Mouse (Mus musculus) embryo, embryonic 10.5 days (tissue): Measurements from ENCODE around the gene Bmpr1b.

Source experiments
- DNase-seq: peaks from one replicate; pipeline ENCODE4 v3.0.0-alpha.2; 2015; ENCODE audit warnings: low spot score

Bmpr1b gene

DNA sequence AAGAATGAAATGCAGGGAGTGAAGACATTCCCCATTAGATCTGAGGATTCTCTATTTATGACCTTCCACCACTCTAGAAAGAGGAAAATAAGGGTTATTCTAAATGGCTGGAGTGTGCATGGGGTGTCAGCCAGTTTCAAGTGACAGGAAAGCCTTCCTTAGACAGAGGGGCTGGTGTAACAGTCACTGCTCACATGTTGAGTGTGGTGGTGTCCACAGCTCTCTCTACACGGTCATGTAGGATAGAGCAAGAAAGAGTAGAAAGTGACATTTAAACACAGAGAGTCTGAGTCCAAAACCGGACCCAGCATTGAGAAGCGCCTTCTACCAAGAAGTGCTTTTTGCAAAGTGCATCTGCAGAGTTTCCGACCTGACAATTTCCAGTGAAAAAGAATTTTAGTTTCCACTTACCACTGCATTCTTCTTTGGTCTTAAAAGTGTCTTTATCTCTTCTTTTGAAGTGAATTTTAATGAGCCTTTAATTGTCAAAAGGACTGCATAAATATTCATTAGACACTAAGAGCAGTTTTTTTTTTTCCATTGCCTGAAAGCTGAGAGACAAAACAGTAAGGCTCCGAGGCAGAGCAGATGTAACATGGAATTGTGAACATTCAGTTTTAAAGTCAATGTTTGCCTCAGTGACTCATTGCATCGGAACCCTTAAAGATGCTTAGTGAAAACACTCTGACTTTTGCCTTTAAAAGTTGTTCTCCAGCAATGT lies 263.2 kb downstream of the Bmpr1b start:
- DNase-seq, result no peak

DNA sequence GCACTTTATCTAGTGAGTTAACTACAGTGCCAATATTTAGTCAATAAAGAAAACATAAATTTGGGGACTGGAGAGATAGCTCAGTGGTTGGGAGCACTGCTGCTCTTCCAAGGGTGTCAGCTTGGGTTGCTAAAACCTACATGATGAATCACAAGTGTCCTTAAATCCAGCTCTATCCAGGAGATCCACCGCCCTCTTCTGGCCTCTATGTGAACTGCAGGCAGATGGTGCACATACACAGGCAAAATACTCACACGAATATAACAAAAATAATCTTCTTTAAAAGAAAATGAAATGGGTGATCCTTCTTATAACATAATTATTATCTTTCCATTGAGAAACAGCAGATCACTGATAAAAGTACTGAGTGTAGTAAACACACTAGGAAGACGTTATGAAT lies 268.9 kb downstream of the Bmpr1b start:
- DNase-seq, result no peak

DNA sequence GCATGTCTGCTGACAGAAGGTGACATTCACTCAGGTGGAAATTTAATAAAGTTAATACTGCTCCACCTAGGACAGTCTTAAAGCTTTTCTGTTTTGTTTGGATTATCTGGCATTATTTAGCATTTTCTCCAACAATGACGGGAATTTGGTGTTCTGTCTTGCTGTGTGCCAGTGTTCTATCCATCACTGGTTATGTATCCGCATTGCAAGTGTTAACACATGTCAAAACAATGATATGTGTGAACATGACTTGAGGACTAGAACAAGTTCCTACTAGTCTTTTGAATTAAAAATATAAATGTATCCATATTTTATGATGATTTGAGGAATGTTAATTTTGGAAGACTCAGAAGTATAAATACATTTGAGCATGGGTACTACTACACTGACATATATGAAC lies 269.7 kb downstream of the Bmpr1b start:
- no peak for DNase-seq

DNA sequence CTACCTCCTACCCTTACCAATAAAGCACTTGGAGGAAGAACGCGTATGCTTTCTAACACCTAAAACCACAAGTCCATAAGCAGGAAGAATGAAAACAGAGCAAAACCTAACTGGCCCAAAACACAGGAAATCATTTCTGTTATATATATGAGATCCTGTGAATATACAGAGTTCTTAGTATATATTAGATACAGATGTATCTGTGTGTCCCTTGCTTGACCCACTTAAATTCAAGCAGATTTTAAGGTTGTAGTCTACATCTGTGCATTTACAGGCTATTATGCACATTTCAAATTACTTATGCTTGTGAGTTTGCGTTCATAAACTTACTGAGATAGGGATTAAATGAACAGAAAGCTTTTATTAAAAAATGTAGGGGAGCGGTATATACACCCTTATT lies 271.5 kb downstream of the Bmpr1b start:
- no peak for DNase-seq

DNA sequence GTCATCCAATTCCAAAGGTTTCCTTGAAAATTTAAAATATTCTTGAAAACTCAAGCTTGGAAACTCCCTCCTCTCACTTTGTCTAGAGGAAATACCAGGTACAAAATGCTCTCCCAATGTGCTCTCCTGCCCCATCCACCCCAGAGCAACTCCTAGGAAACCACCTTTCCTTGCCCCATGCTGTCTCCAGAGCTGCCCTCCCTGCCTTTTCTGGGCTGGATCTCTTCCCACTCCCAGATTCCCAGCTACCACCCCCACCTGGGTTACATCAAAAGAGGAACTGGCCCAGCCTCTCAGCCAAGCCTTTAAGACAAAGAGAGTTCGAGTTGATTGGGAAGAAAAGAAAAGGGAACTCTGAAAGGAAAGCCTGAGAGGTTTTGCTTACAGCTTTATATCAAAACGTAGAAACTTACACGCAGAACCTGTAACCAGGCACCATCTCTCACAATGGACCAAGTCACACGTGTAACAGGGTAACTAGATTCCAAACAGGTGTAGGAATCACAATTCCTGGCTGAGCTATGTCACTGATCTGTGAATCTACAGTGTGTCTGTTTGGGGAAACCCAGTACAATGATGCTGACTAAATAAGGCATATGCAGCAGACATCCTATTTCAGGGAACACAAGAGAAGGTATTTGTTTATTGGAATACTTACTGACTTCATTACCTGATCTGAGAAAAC lies 272.2 kb downstream of the Bmpr1b start:
- DNase-seq, result no peak

DNA sequence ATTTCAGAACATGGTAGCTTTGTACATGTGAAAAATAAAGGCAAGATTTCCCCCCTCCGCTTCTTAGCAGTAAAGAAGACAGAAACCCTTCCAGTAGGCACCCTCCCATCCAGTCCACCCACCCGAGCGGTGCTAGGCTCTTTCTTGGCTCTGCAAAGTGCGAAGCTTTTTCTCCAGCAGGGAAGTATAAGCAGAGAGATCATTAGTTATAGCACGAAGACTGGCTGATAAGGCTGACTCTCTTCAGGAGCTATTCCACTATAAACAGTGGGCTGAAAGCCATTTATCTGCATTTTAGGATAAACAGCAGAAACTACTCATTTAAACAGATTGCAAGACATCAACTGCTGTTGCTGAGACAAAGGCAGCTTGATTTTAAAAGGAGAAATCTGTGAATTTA lies 274.1 kb downstream of the Bmpr1b start:
- no peak for DNase-seq

DNA sequence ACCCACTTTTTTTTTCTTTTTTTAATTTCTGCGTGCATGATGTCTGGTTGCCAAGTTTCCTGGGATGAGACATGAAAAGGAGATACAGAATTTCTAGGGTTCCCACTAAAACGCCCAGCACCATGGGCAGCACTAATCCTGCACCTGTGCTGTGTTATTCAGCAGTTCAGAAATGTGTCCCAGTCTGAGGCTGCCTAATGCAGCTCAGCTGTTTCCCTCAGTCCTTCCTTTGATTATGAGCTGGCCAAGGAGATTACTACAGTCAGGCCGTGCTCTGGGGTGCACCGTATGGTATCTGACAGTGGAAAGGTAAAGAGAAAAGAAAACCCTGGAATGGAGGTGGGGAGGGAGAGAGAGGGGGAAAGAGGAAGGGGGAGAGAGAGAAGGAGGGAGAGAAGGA lies 278.6 kb downstream of the Bmpr1b start:
- DNase-seq, result no peak

DNA sequence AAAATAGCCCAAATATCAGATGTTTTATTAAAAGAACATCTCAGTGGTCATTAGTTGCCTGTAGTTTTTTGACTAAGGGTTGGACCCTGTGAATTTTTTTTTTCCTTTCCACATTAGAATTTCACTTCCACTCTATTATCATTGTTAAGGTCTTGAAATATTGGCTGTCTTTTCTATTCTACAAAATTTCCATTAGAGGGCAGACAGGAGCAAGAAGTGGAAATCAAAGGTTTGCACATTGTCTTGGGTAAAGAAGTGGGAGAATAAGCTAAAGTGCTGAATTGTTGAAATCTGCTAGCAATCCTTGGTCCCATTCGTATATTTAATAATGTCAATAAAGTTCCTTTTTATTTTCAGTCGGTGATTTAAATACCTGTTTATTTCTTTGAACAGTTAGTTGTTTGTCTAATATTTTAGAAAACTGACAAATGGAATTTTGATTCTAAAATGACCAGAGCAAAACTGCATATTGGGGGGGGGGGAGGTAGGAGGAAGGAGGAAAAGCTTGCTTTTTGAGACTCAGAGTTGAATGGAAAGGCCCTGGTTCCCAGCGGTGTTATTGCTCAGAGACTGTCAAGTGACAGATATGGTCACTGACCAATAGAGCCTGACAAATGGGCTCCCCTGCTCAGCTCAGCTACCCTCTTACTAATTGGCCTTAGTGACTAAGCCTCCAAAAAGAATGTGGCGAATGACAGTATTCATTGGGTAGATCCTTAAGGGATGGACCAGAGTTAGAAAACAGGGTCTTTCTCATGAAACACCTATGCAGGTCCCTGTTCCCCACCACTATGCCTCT lies 281.6 kb downstream of the Bmpr1b start:
- DNase-seq, result peak; percentile 75

DNA sequence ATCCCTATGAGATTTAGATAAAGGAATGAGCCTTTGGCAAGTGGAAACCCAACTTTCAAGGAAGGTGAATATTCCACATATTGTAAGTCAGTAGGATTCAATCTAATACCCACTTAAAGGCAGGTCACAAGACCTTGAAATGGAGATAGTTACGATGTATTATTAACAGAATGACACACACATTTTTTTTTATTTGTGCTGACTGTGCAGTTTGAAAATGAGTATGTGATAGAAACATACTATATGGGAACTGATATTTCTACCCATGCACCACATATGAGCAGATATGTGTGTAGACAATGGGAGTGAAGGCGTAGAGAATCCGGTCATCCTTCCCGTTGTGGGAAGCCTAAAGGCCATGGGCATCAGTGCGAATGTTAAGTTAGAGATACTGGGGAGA lies 285.0 kb downstream of the Bmpr1b start:
- no peak for DNase-seq

DNA sequence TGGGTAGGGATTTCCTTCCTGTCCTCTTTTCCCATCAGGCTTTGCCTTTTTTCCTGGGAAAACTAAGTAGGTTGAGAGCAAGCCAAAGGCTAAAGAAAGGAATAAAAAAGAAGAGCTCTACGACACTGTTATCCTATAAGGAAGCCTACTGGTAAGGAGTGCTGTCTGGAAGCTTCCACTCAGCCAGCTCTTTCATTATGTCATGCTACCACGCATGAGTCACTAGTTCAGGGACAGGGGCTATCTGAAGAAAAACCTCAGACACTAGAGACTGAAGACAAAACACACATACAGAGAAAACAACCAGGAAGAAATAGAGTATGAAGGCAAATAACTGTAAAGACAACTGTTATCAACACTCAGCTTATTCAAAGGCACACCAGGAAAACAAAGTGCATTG lies 286.7 kb downstream of the Bmpr1b start:
- no peak for DNase-seq

DNA sequence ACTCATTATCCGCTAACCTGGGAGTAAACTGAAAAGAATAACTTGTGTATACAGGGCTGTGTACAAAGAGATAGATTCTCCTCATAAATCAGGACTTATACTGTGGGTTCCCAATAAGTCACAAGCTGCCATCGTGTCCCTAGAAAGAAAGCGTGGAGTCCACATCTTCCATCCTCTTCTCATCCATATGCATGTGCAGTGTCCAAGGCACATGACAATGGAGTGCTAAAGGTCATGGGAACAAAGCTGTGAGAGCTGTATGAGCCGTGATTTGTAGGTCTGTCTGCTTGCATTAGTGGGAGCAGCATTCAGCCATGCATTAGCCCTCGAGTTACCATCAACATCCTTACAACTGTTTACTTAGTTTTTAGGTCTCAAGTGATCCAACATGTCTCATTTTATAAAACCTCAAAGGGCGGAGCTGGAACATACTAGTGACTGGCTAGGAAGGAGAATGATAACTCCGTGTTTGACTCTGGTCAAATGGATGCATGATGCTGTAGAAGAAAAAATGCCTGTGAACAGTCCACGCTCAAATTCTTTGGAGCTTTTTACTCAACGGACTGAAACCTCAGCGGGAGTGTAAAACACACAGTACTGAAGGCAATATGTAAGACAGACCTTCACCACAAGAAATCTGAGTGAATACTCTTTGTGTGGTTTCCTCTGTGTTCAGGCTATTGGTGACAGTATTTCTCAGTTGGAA lies 296.7 kb downstream of the Bmpr1b start:
- DNase-seq, result peak; percentile 72

DNA sequence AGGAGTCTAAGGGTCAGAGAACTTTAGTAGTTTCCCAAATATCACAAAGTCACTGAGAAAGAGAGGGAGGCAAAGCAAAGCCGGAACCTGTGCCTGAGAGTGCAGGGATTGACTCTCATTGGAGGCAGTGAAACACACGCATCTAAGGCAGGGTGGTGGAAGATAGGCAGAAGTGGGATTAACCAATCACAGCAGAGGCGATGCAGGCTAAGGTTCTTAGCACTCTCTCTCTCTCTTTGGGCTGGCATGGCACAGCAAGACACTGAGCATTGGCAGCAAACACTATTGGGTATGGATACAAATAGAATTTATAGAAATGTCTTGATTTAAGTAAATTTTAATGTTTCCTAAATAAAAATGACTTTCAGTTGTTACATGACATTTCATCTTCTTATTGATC lies 297.4 kb downstream of the Bmpr1b start:
- DNase-seq, result no peak

DNA sequence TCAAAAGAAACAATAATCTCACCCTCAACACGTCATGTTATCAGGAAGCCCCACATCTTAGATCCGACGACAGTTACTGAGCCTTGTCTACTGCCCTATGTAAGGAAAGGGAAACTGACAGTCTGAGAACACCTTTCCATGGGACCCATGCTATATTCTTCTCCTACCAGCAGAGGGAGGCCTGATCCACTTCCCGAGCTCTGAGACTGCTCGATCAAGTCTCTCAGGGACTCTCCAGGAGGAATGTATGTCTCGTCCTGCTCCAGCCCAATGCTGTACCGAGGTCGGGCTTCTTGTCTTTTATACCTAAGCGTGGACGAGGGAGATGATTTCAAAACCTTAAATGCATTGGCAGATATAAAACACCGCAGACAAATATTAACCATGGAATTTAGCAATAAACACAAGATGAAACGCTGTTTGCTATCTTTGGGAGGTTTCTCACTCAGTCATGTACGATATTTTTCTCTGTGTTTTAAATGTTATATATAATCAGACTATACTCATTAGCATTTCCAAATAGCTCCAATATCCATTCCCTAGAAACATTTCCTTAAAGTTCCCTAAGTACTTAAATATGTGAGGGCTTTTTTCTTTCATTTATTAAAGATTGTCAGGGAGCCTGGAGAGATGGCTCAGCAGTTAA lies 306.3 kb downstream of the Bmpr1b start:
- peak; percentile 88 for DNase-seq

DNA sequence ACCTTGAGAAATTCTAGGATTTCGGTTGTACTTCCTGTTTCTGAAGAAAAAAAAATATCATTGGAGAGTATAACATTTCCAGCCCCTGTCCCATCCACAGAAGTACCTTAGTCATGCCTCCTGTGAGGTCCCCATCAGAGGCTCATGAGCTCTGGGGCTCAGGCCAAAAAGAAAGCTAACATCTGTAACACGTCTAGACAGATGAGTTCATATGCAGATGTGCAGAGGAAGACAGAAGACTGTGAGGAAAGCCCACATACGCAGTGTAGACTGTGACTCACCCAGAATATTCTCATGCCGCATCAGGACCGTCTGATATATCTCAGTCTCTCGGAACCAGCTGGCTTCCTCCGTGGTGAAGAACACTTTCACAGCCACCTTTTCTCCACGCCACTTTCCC lies 312.1 kb downstream of the Bmpr1b start:
- DNase-seq, result no peak

DNA sequence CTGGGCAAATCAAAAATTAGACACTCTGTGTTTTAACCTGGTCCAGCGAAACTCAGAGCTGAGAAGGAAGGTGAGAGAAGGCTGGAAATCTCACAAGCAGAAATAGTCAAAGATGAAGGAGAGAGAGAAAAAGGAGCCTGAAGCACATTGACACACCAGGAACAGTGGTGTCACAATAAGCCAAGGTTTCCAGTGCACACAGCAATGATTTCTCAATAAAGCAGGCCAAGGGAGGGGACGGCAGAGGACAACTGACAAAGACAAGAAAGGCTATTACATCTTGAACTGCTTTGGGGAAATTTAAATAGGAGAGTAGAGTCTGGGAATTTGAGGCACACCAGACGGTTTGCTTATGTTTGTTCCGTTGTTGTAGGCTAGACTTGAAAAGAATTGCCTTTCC lies 314.9 kb downstream of the Bmpr1b start:
- no peak for DNase-seq

DNA sequence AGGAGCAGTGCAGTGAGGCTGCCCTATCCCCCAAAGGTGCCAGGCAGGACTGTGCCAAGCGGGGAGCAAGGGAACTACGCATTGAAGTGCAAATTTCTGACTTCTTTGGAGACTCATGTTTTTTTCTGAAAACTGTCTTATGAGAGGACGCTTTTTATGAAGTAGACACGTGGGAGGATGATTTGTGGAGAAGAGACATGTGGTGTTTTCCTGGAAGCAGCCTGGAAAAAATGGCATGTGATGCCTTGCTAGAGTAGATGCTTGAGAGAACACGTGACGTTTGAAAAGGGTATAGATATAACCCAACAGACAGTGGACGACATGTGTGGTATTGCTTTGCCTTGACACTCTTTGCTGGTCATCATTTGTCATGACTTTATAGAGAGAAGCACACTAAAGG lies 319.1 kb downstream of the Bmpr1b start:
- no peak for DNase-seq

DNA sequence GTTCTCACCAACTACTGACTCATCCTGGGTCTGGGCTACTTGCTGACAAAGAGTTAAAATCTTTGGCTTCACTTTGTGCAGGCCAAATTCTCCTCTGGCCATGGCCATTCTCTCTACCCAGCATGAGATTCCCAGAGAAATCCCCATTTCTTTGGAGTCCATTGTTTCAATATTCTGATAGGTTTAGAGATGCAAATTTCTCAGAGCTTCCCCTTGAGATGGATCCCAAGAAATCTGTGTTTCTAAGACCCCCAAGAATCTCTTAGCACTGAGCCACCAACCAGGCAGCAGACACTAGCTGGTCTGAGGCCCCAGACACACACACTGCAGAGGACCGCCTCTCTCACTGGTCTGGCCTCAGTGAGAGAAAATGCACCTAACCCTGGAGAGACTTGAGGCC lies 320.0 kb downstream of the Bmpr1b start:
- no peak for DNase-seq

DNA sequence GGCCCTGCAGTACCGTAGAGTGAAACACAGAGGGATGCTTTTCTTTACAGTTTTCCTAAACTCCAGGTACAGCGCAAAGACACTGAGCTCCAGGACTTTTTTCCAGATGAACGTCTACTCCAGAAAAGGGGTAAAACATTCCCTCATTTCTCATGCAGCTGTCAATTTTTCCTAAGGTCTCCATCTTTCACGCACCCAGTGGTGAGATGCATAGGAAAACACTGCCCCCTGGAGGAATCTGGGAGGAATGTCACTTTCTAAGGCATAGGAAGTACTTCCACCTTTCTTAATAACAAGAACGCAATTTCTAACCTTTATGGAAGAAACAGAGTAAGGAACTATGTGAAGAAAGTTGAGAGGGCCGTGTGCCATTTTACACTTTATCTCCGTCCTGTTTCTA lies 330.4 kb downstream of the Bmpr1b start:
- peak; percentile 82 for DNase-seq

DNA sequence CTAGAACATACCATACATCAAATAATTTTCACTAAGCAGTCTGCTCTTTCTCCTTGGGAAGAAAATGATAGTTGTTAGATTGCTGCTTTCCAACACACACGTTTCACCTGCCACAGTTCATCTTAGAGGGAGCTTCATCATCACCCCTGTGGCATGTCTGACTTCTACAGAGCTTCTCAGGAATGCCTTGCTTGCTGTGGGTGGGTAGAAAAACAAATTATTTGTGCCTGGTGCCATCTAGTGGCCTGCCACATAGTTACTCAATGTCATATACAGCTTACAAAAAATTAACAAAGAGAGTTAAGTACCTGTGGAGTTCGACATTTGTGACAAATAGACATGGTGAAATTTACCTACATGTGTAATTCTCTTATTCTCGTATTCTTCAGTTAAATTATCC lies 338.1 kb downstream of the Bmpr1b start:
- DNase-seq, result peak; percentile 79

DNA sequence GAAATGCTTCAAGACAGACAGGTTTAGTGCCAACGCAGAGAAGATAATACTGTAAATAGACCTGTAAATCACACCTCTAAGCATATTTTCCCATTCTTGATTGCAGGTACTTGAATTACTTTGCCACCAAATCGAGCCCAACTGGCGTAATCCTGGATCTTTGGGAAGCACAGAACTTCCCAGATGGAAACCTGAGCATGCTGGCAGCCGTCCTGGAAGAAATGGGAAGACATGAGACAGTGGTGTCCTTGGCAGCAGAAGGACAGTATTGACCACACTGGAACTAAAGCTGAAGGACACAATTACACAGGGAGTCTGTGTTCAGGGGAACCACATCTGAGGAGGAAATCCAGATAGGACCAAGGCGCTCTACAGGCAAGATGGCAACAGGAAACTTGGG lies 340.9 kb downstream of the Bmpr1b start:
- no peak for DNase-seq

DNA sequence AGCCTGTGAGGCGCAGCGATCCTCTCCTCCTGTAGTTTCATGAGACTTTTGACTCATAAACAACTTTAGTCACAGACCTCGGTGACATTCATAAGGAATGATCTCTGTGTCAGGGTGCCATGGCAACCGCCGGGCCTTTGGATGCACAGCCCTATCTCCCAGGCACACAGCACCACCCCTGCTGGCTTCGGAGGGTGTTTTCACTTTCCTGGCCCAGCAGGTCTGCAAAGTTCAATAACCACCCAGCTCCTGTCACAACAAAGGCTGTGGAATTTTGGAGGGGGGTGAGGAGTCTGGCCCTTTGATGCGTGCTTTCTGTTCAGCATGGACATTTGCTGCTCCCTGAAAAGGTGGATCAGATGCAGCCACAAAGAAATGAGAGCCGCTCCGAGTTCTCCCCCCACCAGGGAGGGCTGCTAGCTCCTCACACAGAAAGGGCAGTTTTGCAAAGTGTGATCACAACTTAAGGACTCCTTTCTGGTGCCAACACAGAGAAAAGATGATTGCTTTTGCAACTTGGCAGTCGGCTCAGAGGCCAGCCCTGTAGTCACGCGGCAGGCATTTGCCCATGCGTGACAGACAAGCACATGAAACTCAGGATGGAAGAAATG lies 349.8 kb downstream of the Bmpr1b start:
- peak; percentile 88 for DNase-seq
